Mouse (Mus musculus) cortical plate, adult 2 months (tissue): ENCODE measurements around the gene Klhl35. TPM values are rescaled to one million over a fixed set of nuclear protein-coding genes. Genes with fewer than 3 reads are reported as not detected.

Experiments
- H3K27ac ChIP-seq: fragments of 200-500 bp; 2 replicates; pipeline ENCODE4 v1.5.1; 2012; ENCODE audit warnings: low read length, control low read depth, inconsistent platforms; ENCODE audit not compliant: insufficient read depth
- H3K4me1 ChIP-seq: fragments of 200-500 bp; 2 replicates; pipeline ENCODE4 v1.6.1; 2011; ENCODE audit warnings: low read length; ENCODE audit not compliant: control insufficient read depth, insufficient read depth
- H3K4me3 ChIP-seq: fragments of 200-500 bp; 2 replicates; pipeline ENCODE4 v1.5.1; 2011; ENCODE audit warnings: mild to moderate bottlenecking, low read length, control low read depth; ENCODE audit not compliant: insufficient read depth
- CTCF ChIP-seq: fragments of 200-500 bp; IDR thresholded peaks from 2 replicates; pipeline ENCODE4 v1.5.1; 2011; ENCODE audit warnings: mild to moderate bottlenecking, control low read depth, low read length; ENCODE audit not compliant: insufficient read depth; ENCODE audit errors: extremely low read depth
- POLR2A ChIP-seq: fragments of 200-500 bp; IDR thresholded peaks from 2 replicates; pipeline ENCODE4 v1.6.1; 2011; ENCODE audit warnings: mild to moderate bottlenecking, low read length, control low read depth; ENCODE audit not compliant: insufficient read depth; ENCODE audit errors: extremely low read depth
- polyA plus RNA-seq: library from polyadenylated mRNA; depleted of rRNA; stranded (reverse); fragments of >200 nt; gene quantifications from 2 replicates; pipeline ENCODE4 v1.2.3, GENCODE M21; 2012; rRNA removed

Gene Klhl35
- polyA plus RNA-seq, 1 experiment, result 2.2 TPM

DNA sequence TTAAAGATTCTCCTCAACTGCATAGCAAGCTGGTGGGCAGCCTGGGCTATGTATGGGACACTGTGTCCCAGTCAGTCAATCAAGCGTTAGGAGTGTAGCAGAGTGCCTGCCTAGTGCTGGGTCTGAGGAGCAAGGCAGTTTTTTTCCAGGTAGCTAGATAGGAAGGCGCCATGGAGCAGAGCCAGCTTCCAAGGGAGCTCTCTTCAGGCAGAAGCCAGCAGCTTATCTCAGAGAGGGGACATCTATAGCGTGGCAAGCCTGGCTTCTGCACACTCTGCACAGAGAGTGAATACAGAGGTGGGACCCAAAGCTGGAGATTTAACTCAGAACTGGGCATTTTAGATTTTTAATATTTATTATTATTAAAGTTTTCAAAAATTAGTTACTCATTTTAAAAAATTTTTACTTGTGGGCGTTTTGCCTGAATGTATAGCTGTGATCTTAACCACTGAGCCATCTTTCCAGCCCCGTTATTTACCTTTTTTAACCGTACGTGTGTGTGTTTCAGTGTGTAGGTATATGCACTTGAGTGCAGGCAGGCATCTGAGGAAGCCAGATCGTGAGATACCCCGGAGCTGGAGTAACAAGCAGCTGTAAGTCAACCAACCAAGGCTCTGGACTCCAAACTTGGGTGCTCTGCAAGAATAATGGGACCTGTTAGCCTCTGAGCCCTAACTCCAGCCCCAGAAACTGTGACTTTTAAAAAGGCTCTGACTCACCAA, 50.4 kb downstream of the Klhl35 start:
- Histone ChIP-seq H3K4me1 (0 out of 2 replicates have a peak, but pooled peaks cover 1% of the 10 kb centered on the region), H3K27ac (no peak overlapping the region), H3K4me3 (no peak overlapping the region)
- TF ChIP-seq CTCF (no peak), POLR2A (no peak)

DNA sequence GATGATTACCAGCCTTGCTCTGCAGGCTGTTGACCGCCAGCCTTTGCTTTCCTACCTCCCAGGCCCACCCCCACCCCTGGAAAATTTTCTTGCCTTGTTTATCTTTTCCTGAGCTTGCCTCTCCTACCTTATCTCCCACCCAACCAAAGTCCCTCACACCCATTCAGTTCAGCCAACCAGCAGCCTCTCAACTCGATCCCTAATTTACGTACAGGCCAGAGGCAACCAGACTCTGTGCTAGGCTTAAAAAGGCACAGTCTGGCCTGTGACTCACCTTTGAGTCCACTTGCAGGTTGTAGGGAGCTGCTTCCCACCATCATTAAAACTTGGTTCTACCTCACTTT, 51.0 kb downstream of the Klhl35 start:
- H3K4me1 ChIP-seq, result 0 out of 2 replicates have a peak, but pooled peaks cover 1% of the 10 kb centered on the region
- TF ChIP-seq CTCF (no peak), POLR2A (no peak)
- H3K4me3 ChIP-seq, result no peak overlapping the region
- no peak overlapping the region for H3K27ac ChIP-seq

DNA sequence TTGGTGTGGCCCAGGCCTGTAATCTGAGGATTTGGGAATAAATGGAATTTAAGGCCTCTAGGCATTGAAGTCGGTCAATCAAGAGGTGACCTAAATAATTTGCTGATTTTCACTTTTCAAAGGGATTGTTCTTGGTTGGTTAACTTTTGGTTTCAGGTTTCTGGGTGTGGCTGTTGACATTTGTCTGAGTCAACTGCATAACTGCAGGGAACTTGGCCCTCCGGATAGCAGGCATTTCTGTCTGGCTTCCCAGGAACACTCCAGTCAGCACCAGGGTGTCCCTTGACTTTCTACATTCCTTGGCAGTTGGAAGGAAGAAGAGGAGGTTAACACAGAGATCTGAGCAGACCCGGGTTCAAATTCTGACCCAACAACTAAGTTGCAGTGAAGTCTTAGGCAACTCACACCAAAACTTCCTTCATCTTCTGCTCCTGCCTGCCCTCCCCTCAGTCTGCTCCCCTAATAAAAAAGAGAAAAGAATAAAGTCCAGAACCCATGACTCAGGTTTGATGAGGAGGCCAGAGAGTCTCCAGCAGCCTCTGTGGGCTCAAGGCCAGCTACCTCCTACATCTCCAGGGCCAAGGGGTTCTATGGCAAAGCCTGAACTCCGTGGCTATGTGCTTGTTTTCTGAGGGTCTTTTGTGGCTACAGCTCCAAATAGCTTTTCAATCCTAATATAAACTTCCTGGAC, 53.3 kb downstream of the Klhl35 start:
- no peak for TF ChIP-seq CTCF
- TF ChIP-seq POLR2A, result no peak
- H3K4me3 ChIP-seq, result no peak overlapping the region
- H3K27ac ChIP-seq, result no peak overlapping the region
- H3K4me1 ChIP-seq, result 0 out of 2 replicates have a peak, but pooled peaks cover 1% of the 10 kb centered on the region

DNA sequence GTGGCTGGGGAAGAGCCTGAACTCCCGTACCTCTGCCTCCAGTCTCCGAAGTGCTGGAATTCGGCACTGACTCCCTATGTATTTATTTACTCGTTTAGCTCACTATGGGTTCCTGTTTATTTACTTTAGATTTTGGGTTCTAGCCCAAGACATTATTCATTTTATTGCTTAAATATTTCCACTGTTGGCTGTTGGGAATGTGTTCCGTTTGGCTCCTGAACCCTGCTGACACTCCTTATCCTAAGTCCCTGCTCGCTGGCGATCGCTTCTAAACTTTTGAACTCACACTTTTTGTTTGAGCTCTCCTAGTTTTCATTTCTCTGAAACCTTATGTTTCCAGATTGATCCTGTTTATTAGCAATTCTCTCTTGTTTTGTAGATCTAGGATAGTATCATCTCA, 57.3 kb downstream of the Klhl35 start:
- H3K27ac ChIP-seq, result no peak overlapping the region
- H3K4me1 ChIP-seq, result 0 out of 2 replicates have a peak, but pooled peaks cover 1% of the 10 kb centered on the region
- TF ChIP-seq CTCF (no peak), POLR2A (no peak)
- no peak overlapping the region for H3K4me3 ChIP-seq

Other genes starting within 250 kb of the Klhl35 start
- 0.10 TPM in 1 of 2 replicates, not detected in the other for gene Mogat2, start 227.4 kb upstream of the Klhl35 start, polyA plus RNA-seq
- 94.8 and 96.4 TPM in 2 replicates for gene Map6, start 198.6 kb upstream of the Klhl35 start, polyA plus RNA-seq
- gene Serpinh1, start 112.8 kb upstream of the Klhl35 start, polyA plus RNA-seq, result 18.0 and 23.7 TPM in 2 replicates
- 31.0 and 33.8 TPM in 2 replicates for gene Gdpd5, start 84.6 kb upstream of the Klhl35 start, polyA plus RNA-seq
- 530 and 542 TPM in 2 replicates for gene Rps3, start 17.7 kb downstream of the Klhl35 start, polyA plus RNA-seq
- gene Arrb1, start 69.5 kb downstream of the Klhl35 start, polyA plus RNA-seq, result 130 and 141 TPM in 2 replicates
- gene Tpbgl, start 161.1 kb downstream of the Klhl35 start, polyA plus RNA-seq, result 2.3 and 2.8 TPM in 2 replicates
- gene Slco2b1, start 245.3 kb downstream of the Klhl35 start, polyA plus RNA-seq, result 17.4 and 18.0 TPM in 2 replicates